Mouse (Mus musculus) frontal cortex, postnatal 25 days (tissue): Measurements from ENCODE around the gene Ppp1r14b.
A peak's percentile ranks its signal among the peaks of the same experiment; 100 is the strongest.

Source experiments
- DNase-seq, 2 experiments: peaks; one replicate each; pipeline ENCODE4 v3.0.0; 2022; ENCODE audit warnings: low spot score in 2 of 2

Gene Ppp1r14b

DNA sequence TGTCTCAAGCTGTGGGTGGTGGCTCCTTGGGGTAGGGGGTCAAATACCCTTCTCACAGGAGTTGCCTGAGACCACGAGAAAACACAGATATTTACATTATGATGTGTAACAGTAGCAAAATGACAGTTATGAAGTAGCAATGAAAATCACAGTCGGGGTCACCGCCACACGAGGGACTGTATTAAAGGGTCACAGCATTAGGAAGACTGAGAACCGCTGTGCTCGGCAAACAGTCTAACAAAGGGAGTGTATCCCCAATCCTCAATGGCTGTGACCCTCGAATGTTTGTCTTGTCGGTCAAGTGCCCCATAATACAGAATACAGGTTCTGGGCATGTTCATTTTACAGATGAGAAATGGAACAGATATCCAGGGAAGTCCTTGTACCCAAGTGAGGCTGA lies 19.2 kb downstream of the Ppp1r14b start:
- no peak for DNase-seq

- no peak for DNase-seq
Observed at GRCm38 (mm10) chr19:6994489-6994888, 19.7 kb downstream of the Ppp1r14b start.

DNA sequence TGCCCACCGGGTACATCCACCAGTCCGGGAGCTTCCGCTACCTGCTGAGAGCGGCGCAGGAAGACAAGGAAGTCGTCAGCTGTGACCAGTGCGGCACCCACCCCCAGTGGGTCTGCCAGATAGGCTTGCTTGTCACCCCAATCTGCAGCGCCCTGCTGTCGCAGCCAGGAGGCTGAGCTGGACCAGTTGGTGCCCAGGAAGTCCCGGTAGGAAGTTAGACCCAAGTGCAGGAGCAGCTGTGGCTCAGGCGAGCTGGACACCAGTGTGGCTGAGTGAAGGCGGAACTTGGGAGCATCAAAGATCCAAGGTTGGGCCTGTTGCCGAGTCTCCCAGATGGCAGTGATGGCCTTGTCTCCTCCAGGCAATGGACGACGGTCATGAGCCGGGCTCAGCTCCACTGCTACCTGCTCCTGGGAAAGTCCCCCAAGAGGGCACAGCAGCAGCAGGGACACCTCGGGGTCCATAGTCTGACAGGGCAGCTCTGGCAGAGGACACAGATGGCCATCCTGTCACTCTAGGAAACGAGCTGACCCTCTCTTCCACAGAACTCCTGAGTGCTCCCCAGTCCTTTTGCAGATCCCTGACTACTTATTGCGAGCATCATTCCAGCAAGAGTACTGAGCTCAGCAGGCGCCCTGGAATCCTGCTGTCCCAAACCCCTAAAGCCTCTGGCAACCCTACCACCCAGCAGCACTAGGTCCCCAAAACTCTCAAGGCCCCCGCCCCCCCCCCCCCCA lies 20.7 kb downstream of the Ppp1r14b start:
- no peak for DNase-seq

DNA sequence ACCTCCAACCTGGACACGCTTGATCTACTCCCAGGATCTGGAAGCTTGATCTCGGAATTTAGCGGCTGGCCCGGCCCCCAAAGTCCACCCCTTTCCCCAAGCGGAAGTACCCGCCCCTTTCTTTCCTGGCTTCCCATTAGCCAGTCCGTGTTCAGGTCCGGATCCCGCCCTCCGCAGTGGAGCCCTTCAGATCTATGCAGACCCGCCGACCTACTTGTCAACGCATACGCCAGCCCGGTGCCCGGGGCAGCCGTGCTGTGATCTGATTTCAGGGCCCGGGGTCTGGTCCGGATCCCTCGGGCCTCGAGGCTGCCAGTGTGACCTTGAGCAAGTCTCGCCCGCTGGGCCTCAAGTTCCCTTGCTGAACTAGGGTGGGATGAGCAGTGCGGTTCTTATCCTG lies 21.2 kb downstream of the Ppp1r14b start, which contains the start of the genes Nudt22 and Trpt1:
Gene Nudt22, minus strand, starts transcription at position 112 of the 400 bp plus-strand sequence.
Gene Trpt1, plus strand, starts transcription at position 126 of the 400 bp plus-strand sequence.
- peak; percentile 62 to 65 for DNase-seq

- no peak for DNase-seq
Observed at GRCm38 (mm10) chr19:6997721-6998290, 23.0 kb downstream of the Ppp1r14b start.

DNA sequence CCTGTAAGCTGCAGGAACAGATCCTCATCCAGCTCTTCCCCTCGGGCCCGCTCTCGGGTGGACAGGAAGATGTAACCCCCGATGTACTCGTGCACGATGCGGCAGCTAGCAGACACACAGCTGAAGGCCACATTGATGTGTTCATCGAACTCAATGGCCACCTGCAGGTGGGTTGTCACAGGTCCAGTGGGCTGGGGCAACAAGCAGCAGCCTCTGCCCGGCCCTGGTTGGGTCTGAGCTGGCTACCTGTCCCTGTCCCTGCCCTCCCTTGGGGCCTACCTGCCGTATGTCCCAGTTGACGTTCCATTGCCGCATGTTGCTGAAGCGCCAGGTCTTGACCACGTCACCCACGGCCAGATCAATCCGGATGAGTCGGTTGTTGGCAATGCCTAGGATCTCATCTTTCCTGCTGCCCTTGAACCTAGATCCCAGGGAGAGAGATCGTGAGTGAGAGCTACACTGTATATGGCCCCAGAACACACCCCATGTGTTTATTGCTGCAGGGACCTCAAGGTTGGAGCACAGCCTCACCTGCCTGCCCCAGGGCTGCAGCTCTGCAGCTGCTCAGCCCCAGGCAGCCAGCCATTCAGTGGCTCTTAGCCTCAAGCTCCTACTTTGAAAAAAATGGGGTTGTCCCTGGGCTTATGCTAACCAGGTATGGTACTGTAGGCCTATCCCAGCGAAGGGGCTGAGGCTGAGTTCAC lies 24.7 kb downstream of the Ppp1r14b start:
- no peak for DNase-seq

DNA sequence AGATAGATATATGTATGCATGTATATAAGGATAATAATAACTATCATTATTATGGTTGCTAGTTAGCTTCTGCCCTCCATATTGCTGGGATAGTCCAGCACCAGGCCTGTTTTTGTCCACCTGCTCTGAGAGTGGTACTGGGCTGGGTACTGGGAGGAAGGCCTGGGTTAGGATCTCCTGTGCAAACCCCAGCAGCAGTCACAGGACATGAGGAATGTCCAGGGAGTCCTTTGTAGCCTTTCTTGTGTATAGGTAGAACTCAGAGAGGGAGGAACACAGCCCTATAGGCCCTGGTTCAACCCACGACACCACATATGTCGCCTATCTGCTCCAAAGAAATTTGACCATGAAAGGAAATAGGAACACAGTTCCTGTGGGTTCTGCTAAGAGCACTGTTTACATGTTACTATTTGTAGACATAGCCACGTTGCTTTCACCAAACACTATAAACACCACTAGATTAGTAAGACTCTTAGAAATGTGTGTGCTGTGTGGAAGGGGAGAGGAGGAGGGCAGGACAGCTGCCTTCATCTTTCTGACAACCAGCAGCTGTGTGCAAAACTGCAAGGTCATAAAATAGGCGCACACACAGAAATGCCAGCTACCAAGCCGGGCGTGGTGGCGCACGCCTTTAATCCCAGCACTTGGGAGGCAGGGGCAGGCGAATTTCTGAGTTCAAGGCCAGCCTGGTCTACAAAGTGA lies 32.3 kb downstream of the Ppp1r14b start:
- DNase-seq, result no peak

DNA sequence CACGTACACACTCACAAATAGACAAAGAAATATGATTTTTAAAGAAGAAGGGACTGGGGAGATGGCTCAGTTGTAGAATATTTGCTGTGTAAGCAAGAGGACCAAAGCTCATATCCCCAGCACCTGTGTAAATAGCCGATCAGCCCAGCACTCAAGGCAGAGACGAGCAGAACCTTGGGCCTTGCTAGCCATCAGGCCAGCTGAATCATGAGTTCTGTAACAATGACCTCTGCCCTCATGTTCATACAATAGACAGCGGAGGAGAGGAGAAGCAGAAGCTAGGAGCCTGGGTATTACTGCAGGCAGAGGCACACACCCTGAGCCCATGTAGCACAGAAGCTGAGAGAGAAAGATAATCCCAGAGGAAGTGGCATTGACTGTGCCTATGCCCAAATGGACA lies 37.7 kb downstream of the Ppp1r14b start:
- no peak for DNase-seq

DNA sequence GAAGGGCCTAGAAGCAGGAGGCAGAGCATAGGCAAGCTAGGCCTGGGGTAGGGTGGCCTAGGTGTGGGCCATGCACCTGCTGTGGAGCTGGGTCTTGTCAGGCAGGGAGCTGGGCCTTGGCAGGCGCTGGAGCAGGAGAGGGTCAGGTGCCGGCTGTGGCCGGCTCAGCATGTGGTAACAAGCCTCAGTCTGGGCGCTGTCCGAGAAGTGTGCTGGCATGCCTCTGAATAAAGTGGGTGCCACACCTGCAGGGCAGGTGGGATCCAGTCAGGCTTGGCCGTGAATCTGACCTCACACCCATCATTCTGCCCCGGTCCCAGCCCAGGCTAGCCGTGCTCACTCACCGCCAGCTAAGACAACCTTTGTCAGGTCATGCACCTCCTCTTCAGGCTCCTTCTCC lies 39.2 kb downstream of the Ppp1r14b start:
- no peak for DNase-seq

- DNase-seq, result no peak
Observed at GRCm38 (mm10) chr19:7014481-7015135, 39.8 kb downstream of the Ppp1r14b start.

DNA sequence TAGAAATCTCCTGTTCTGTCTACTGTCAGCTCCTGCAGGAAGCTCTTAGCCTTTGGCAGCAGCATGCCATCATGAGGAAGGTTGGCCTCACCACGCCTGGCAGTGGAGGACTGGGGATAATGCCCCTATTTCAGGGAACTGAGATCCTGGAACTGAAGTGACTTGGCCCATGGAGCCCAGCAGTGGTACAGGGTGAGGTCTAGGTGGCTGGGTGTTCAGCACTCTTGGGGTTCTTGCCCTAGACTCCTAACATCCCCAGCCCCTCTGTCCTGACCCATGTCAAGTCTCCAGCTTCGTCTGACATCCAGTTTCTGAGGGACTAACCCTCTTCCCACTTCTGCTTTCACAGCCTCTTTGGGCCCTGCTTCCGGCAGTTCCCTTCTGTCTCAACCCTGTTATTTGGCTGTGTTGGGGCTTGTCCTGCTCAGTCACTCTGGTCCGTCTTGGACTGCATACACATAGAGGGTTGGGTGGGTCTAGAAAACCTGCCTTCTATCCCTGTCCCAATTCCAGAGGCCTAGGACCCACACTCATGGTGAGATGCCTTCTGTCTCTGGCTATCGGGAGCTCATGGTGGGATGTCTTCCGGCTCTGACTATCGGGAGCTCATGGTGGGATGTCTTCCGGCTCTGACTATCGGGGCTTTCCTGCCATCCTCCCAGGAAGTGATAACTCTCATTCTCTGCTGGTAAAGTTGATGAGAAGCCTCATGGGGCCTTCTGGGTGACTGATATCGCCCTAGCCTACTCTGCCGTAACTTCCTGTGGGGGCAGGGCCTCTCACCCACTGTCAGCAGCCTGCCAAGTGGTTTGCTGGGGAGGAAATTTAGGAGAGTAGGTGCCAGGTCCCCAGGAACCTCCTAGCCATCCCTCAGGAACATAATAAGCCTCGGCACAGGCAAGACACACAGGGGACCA lies 43.0 kb downstream of the Ppp1r14b start:
- DNase-seq, result no peak

- DNase-seq, result no peak
Observed at GRCm38 (mm10) chr19:7018546-7018945, 43.8 kb downstream of the Ppp1r14b start.

- DNase-seq, result no peak
Observed at GRCm38 (mm10) chr19:7019191-7019590, 44.4 kb downstream of the Ppp1r14b start, which contains the start of gene Fermt3. Gene Fermt3, minus strand, starts transcription at chr19:7019469.

GRCm38 (mm10) chr19:7020224-7020641 lies 45.5 kb downstream of the Ppp1r14b start:
- DNase-seq, result no peak
